Mouse (Mus musculus) heart, embryonic 14.5 days (tissue): Measurements from ENCODE around the gene Plpp2. TPM values are rescaled to one million over a fixed set of nuclear protein-coding genes. Genes with fewer than 3 reads are reported as not detected.

Source experiments
- ATAC-seq: fragments of 200-750 bp; cut with Nextera tagmentation; 2 replicates; pipeline ENCODE4 v1.8.0; 2017; ENCODE audit warnings: low read depth, moderate TSS enrichment; ENCODE audit not compliant: insufficient number of reproducible peaks, insufficient read depth, low FRiP score
- H3K27ac ChIP-seq, 2 experiments: fragments of 200-500 bp in 1 of 2; fragments of 300-500 bp in 1 of 2; sonication (generic) in 1 of 2; replicated peaks in 1 of 2; 2 replicates each; pipeline ENCODE4 v1.5.1; 2012 to 2014; ENCODE audit warnings: low read depth in 2 of 2, low read length in 2 of 2, control low read depth in 1 of 2, mild to moderate bottlenecking in 1 of 2, mixed read lengths in 1 of 2; ENCODE audit not compliant: control insufficient read depth in 1 of 2, insufficient read depth in 1 of 2
- H3K27me3 ChIP-seq: fragments of 300-500 bp; sonication (generic); 2 replicates; pipeline ENCODE4 v1.6.1; 2014; ENCODE audit warnings: mild to moderate bottlenecking, low read length, control low read depth; ENCODE audit not compliant: control insufficient read depth, insufficient read depth
- H3K36me3 ChIP-seq: fragments of 300-500 bp; sonication (generic); 2 replicates; pipeline ENCODE4 v1.6.1; 2014; ENCODE audit warnings: mild to moderate bottlenecking, control low read depth, low read length, mixed read lengths; ENCODE audit not compliant: control insufficient read depth, insufficient read depth
- H3K4me1 ChIP-seq, 2 experiments: fragments of 200-500 bp in 1 of 2; fragments of 300-500 bp in 1 of 2; sonication (generic) in 1 of 2; 2 replicates each; pipeline ENCODE4 v1.6.1; 2012 to 2014; ENCODE audit warnings: low read length in 2 of 2, control low read depth in 1 of 2, mixed read lengths in 1 of 2; ENCODE audit not compliant: control insufficient read depth in 2 of 2, insufficient read depth in 2 of 2
- H3K4me2 ChIP-seq: fragments of 300-500 bp; sonication (generic); 2 replicates; pipeline ENCODE4 v1.6.1; 2014; ENCODE audit warnings: mild to moderate bottlenecking, low read length
- H3K4me3 ChIP-seq, 2 experiments: fragments of 200-500 bp in 1 of 2; fragments of 300-500 bp in 1 of 2; sonication (generic) in 1 of 2; 2 replicates each; pipeline ENCODE4 v1.5.1; 2012 to 2014; ENCODE audit warnings: low read length in 2 of 2, mild to moderate bottlenecking in 2 of 2, control low read depth in 1 of 2, low read depth in 1 of 2, moderate library complexity in 1 of 2; ENCODE audit not compliant: control insufficient read depth in 1 of 2, insufficient read depth in 1 of 2
- H3K9ac ChIP-seq: fragments of 300-500 bp; sonication (generic); 2 replicates; pipeline ENCODE4 v1.6.1; 2014; ENCODE audit warnings: mild to moderate bottlenecking, low read length
- H3K9me3 ChIP-seq: fragments of 300-500 bp; sonication (generic); 2 replicates; pipeline ENCODE4 v1.6.1; 2016; ENCODE audit warnings: low read length, control low read depth; ENCODE audit not compliant: control insufficient read depth
- WGBS: fragments of 180-500 bp; shearing (Covaris S2); extraction: QIAGEN DNeasy Blood & Tissue Kit; methylation state at CpG from one replicate; pipeline ENCODE4 v1.1.7; 2014; 5-methylcytosine and 5-hydroxymethylcytosine counted together
- polyA plus RNA-seq: library from polyadenylated mRNA; unstranded; fragments of >200 nt; fragmentation: Nextera tagmentation; extraction: Ambion mirVana; gene quantifications from 2 replicates; pipeline ENCODE4 v1.2.1, GENCODE M21; 2014

Plpp2 gene
- polyA plus RNA-seq, 1 experiment from 2014 or later: 10.3 TPM

DNA sequence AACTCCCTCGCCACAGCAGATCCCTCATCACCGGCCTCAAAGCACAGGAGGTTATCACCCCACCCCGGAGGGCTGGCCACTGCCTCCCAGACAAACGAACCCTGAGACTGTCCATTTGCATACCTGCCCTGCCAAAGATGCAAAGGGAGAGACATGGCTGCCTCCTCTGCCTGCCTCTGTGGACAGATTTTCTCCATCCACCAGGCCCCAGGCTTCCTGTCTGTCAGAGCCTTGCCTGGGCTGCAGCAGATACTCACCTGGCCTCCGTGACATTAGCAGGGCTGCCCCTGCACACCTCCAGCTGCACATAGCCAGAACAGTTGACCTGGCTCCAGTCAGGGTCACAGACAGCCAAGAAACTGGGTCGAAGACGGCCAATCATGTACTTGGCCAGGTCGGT lies 3.4 kb downstream of the Plpp2 start:
- peaks cover 2 to 8% of the 10 kb centered on the region in 2 experiments for H3K4me1 ChIP-seq
- H3K9ac ChIP-seq: no peak overlapping the region
- no peak for ATAC-seq
- no peak overlapping the region for H3K4me2 ChIP-seq
- no peak overlapping the region for H3K4me3 ChIP-seq
- H3K27me3 ChIP-seq: no peaks in the 10 kb centered on the region
- WGBS: 61% methylated on average over 8 of the region's 8 CpGs
- H3K36me3 ChIP-seq: peaks cover 10% of the 10 kb centered on the region
- no peaks in the 10 kb centered on the region for H3K9me3 ChIP-seq
- H3K27ac ChIP-seq: no peak overlapping the region

DNA sequence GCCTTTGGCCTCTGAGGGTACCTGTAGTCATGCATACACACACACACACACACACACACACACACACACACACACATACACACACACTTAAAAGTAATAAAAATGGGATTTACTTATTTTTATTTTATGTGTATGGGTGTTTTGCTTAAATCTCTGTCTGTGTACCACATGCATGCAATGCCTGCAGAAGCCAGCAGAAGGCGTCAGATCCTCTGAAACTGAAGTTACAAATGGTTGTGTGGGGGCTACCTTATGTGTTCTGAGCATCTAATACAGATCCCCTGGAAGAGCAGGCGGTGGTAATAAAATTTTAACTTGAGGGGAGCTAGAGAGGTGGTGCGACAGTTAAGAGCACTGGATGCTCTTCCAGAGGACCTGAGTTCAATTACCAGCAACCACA lies 5.5 kb downstream of the Plpp2 start:
- WGBS: 77% methylated on average over 3 of the region's 3 CpGs
- Histone ChIP-seq H3K4me1 (peaks cover 0 to 6% of the 10 kb centered on the region in 2 experiments; a peak in 2 of 4 replicates), H3K36me3 (peaks cover 10% of the 10 kb centered on the region), H3K9me3 (no peaks in the 10 kb centered on the region), H3K27me3 (no peaks in the 10 kb centered on the region), H3K4me3 (no peak overlapping the region), H3K9ac (no peak overlapping the region), H3K4me2 (no peak overlapping the region), H3K27ac (no peak overlapping the region)
- no peak for ATAC-seq

GRCm38 (mm10) chr10:79527453-79527845 lies 6.1 kb downstream of the Plpp2 start:
- Histone ChIP-seq H3K27me3 (no peaks in the 10 kb centered on the region), H3K27ac (no peak overlapping the region), H3K9ac (no peak overlapping the region), H3K4me2 (no peak overlapping the region), H3K4me1 (no peaks in the 10 kb centered on the region; a peak in 1 of 4 replicates), H3K36me3 (peaks cover 10% of the 10 kb centered on the region), H3K4me3 (no peak overlapping the region), H3K9me3 (no peaks in the 10 kb centered on the region)
- WGBS: 89% methylated on average over 6 of the region's 6 CpGs
- ATAC-seq: no peak

GRCm38 (mm10) chr10:79526661-79527452 lies 6.7 kb downstream of the Plpp2 start:
- Histone ChIP-seq H3K4me1 (no peaks in the 10 kb centered on the region), H3K27ac (no peak overlapping the region), H3K27me3 (no peaks in the 10 kb centered on the region), H3K4me3 (no peak overlapping the region), H3K9me3 (no peaks in the 10 kb centered on the region), H3K4me2 (no peak overlapping the region), H3K9ac (no peak overlapping the region), H3K36me3 (peaks cover 10% of the 10 kb centered on the region)
- ATAC-seq: no peak
- 90% methylated on average over 12 of the region's 12 CpGs for WGBS

- Histone ChIP-seq H3K4me2 (no peak overlapping the region), H3K9me3 (no peaks in the 10 kb centered on the region), H3K4me3 (no peak overlapping the region), H3K27ac (no peak overlapping the region), H3K9ac (no peak overlapping the region), H3K27me3 (no peaks in the 10 kb centered on the region), H3K4me1 (no peaks in the 10 kb centered on the region), H3K36me3 (peaks cover 10% of the 10 kb centered on the region)
- WGBS: 82% methylated on average over 8 of the region's 8 CpGs
- no peak for ATAC-seq
Observed at GRCm38 (mm10) chr10:79525456-79526325, 7.9 kb downstream of the Plpp2 start.

DNA sequence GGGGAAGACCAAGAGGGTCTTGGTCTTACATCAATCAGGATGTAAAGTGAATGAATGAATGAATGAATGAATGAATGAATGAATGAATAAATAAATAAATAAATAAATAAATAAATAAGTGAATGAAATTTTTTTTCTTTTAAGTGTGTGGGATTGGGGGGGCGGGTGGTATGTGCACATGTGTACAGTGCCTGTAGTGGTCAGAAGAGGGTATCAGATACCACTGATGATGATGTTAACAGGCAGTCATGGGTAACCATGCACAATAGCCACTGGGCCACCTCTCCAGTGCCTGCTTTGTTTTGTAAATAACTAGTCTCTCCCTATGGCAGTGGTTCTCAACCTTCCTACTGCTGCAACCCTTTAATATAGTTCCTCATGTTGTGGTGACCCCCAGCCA lies 9.2 kb downstream of the Plpp2 start:
- Histone ChIP-seq H3K9ac (no peak overlapping the region), H3K4me3 (no peak overlapping the region), H3K36me3 (peaks cover 10% of the 10 kb centered on the region), H3K4me1 (peaks cover 0 to 2% of the 10 kb centered on the region in 2 experiments; a peak in 2 of 4 replicates), H3K27me3 (no peaks in the 10 kb centered on the region), H3K27ac (no peak overlapping the region), H3K9me3 (no peaks in the 10 kb centered on the region), H3K4me2 (no peak overlapping the region)
- ATAC-seq: no peak
- WGBS: 67% methylated on average over 1 of the region's 1 CpGs

GRCm38 (mm10) chr10:79506709-79507108 lies 26.9 kb downstream of the Plpp2 start:
- Histone ChIP-seq H3K4me3 (no peak overlapping the region), H3K4me2 (no peak overlapping the region), H3K27me3 (no peaks in the 10 kb centered on the region), H3K36me3 (no peaks in the 10 kb centered on the region), H3K9me3 (no peaks in the 10 kb centered on the region), H3K9ac (no peak overlapping the region), H3K27ac (no peak overlapping the region), H3K4me1 (no peaks in the 10 kb centered on the region)
- WGBS: 67% methylated on average over 2 of the region's 2 CpGs
- no peak for ATAC-seq
